Mouse (Mus musculus): ENCODE data around the gene Myh10. TPM values are rescaled to one million over a fixed set of nuclear protein-coding genes. Genes with fewer than 3 reads are reported as not detected.

Gene Myh10
- polyA plus RNA-seq, 1 experiment from 2014 or later: 115 TPM

- Histone ChIP-seq H3K4me3 (no peak overlapping the region), H3K36me3 (no peaks in the 10 kb centered on the region), H3K4me2 (replicated peaks) (no peak overlapping the region), H3K9ac (replicated peaks) (no peak overlapping the region), H3K27ac (replicated peaks) (no peak overlapping the region), H3K4me1 (no peaks in the 10 kb centered on the region), H3K27me3 (no peaks in the 10 kb centered on the region), H3K9me3 (no peaks in the 10 kb centered on the region)
- ATAC-seq (replicated peaks): no peak
- 88% methylated on average over 3 of the region's 3 CpGs for WGBS
Measured at GRCm38 (mm10) chr11:68674071-68674470, 17.3 kb upstream of the Myh10 start.

- H3K4me2 ChIP-seq (replicated peaks): no peak overlapping the region
- H3K4me1 ChIP-seq: no peaks in the 10 kb centered on the region
- H3K9me3 ChIP-seq: no peaks in the 10 kb centered on the region
- no peak overlapping the region for H3K4me3 ChIP-seq
- no peak overlapping the region for H3K9ac ChIP-seq (replicated peaks)
- no peak overlapping the region for H3K27ac ChIP-seq (replicated peaks)
- no peaks in the 10 kb centered on the region for H3K36me3 ChIP-seq
- H3K27me3 ChIP-seq: no peaks in the 10 kb centered on the region
- 89% methylated on average over 3 of the region's 3 CpGs for WGBS
- ATAC-seq (replicated peaks): no peak
Measured at GRCm38 (mm10) chr11:68674643-68675042, 16.7 kb upstream of the Myh10 start.

GRCm38 (mm10) chr11:68675274-68675673, 16.1 kb upstream of the Myh10 start:
- no peak overlapping the region for H3K4me3 ChIP-seq
- 86% methylated on average over 3 of the region's 3 CpGs for WGBS

GRCm38 (mm10) chr11:68681254-68681839, 10.0 kb upstream of the Myh10 start:
- Histone ChIP-seq H3K9ac (replicated peaks) (no peak overlapping the region), H3K9me3 (no peaks in the 10 kb centered on the region), H3K4me3 (no peak overlapping the region), H3K4me1 (no peaks in the 10 kb centered on the region), H3K27me3 (no peaks in the 10 kb centered on the region), H3K4me2 (replicated peaks) (no peak overlapping the region), H3K27ac (replicated peaks) (no peak overlapping the region), H3K36me3 (no peaks in the 10 kb centered on the region)
- 61% methylated on average over 3 of the region's 3 CpGs for WGBS
- ATAC-seq (replicated peaks): no peak

More at GRCm38 (mm10) chr11:68675274-68675673, 16.1 kb upstream of the Myh10 start:
- Histone ChIP-seq H3K9ac (replicated peaks) (no peak overlapping the region), H3K27me3 (no peaks in the 10 kb centered on the region), H3K4me2 (replicated peaks) (no peak overlapping the region), H3K27ac (replicated peaks) (no peak overlapping the region), H3K4me1 (no peaks in the 10 kb centered on the region), H3K9me3 (no peaks in the 10 kb centered on the region), H3K36me3 (no peaks in the 10 kb centered on the region)
- no peak for ATAC-seq (replicated peaks)

GRCm38 (mm10) chr11:68682136-68682806, 9.1 kb upstream of the Myh10 start:
- H3K9me3 ChIP-seq: no peaks in the 10 kb centered on the region
- no peak overlapping the region for H3K9ac ChIP-seq (replicated peaks)
- H3K27me3 ChIP-seq: no peaks in the 10 kb centered on the region
- no peaks in the 10 kb centered on the region for H3K36me3 ChIP-seq
- no peak for ATAC-seq (replicated peaks)
- H3K4me3 ChIP-seq: no peak overlapping the region
- H3K27ac ChIP-seq (replicated peaks): no peak overlapping the region
- 72% methylated on average over 8 of the region's 8 CpGs for WGBS
- H3K4me2 ChIP-seq (replicated peaks): no peak overlapping the region
- no peaks in the 10 kb centered on the region for H3K4me1 ChIP-seq

GRCm38 (mm10) chr11:68686001-68686400, 5.4 kb upstream of the Myh10 start:
- ATAC-seq (replicated peaks): no peak
- H3K4me1 ChIP-seq: peaks cover 2% of the 10 kb centered on the region; the same call in 1 of the 2 replicates
- no peak overlapping the region for H3K27ac ChIP-seq (replicated peaks)
- 92% methylated on average over 5 of the region's 5 CpGs for WGBS
- no peaks in the 10 kb centered on the region for H3K9me3 ChIP-seq
- H3K36me3 ChIP-seq: no peaks in the 10 kb centered on the region
- H3K4me3 ChIP-seq: no peak overlapping the region
- no peaks in the 10 kb centered on the region for H3K27me3 ChIP-seq
- no peak overlapping the region for H3K4me2 ChIP-seq (replicated peaks)
- H3K9ac ChIP-seq (replicated peaks): no peak overlapping the region

GRCm38 (mm10) chr11:68689304-68689703, 2.1 kb upstream of the Myh10 start:
- no peaks in the 10 kb centered on the region for H3K27me3 ChIP-seq
- no peaks in the 10 kb centered on the region for H3K36me3 ChIP-seq
- H3K9ac ChIP-seq (replicated peaks): no peak overlapping the region
- H3K4me1 ChIP-seq: peaks cover 6% of the 10 kb centered on the region
- 72% methylated on average over 1 of the region's 1 CpGs for WGBS
- no peak overlapping the region for H3K4me2 ChIP-seq (replicated peaks)
- H3K9me3 ChIP-seq: no peaks in the 10 kb centered on the region
- no peak overlapping the region for H3K27ac ChIP-seq (replicated peaks)
- no peak overlapping the region for H3K4me3 ChIP-seq
- no peak for ATAC-seq (replicated peaks)

- Histone ChIP-seq H3K4me3 (no peak overlapping the region), H3K27ac (replicated peaks) (no peak overlapping the region), H3K9ac (replicated peaks) (no peak overlapping the region), H3K27me3 (no peaks in the 10 kb centered on the region), H3K4me1 (peaks cover 15% of the 10 kb centered on the region), H3K4me2 (replicated peaks) (no peak overlapping the region), H3K36me3 (no peaks in the 10 kb centered on the region), H3K9me3 (no peaks in the 10 kb centered on the region)
- no peak for ATAC-seq (replicated peaks)
- WGBS: 67% methylated on average over 5 of the region's 5 CpGs
Measured at GRCm38 (mm10) chr11:68690465-68690864, 894 bp upstream of the Myh10 start.

GRCm38 (mm10) chr11:68692010-68692692, 792 bp downstream of the Myh10 start:
- Histone ChIP-seq H3K27ac (replicated peaks) (peak overlapping the region; percentile 97), H3K9me3 (no peaks in the 10 kb centered on the region), H3K9ac (replicated peaks) (peak overlapping the region; percentile 97), H3K27me3 (no peaks in the 10 kb centered on the region), H3K36me3 (no peaks in the 10 kb centered on the region), H3K4me2 (replicated peaks) (peak overlapping the region; percentile 43), H3K4me1 (peaks cover 21% of the 10 kb centered on the region), H3K4me3 (peak overlapping the region; percentile 91)
- WGBS: under 1% methylated on average over 34 of the region's 34 CpGs
- ATAC-seq (replicated peaks): no peak

GRCm38 (mm10) chr11:68692693-68693446, 1.5 kb downstream of the Myh10 start:
- Histone ChIP-seq H3K4me3 (peak overlapping the region; percentile 91), H3K9me3 (no peaks in the 10 kb centered on the region), H3K36me3 (no peaks in the 10 kb centered on the region), H3K4me1 (peaks cover 21% of the 10 kb centered on the region), H3K9ac (replicated peaks) (peak overlapping the region; percentile 97), H3K27me3 (no peaks in the 10 kb centered on the region), H3K27ac (replicated peaks) (peak overlapping the region; percentile 97), H3K4me2 (replicated peaks) (peak overlapping the region; percentile 43)
- ATAC-seq (replicated peaks): no peak
- WGBS: under 1% methylated on average over 43 of the region's 43 CpGs

- Histone ChIP-seq H3K27ac (replicated peaks) (peak overlapping the region; percentile 97), H3K27me3 (no peaks in the 10 kb centered on the region), H3K4me1 (peaks cover 21% of the 10 kb centered on the region), H3K36me3 (no peaks in the 10 kb centered on the region), H3K9me3 (no peaks in the 10 kb centered on the region), H3K4me2 (replicated peaks) (peak overlapping the region; percentile 43), H3K9ac (replicated peaks) (peak overlapping the region; percentile 97), H3K4me3 (peak overlapping the region; percentile 91)
- no peak for ATAC-seq (replicated peaks)
- WGBS: 3% methylated on average over 10 of the region's 10 CpGs
Measured at GRCm38 (mm10) chr11:68693447-68694040, 2.2 kb downstream of the Myh10 start.

Data from forebrain, embryonic 15.5 days (tissue).